Mouse (Mus musculus) ovary, postnatal 14 days (tissue): ENCODE results near the gene Thbs4.
"Not testable (repeated sequence)": the region's sequence is repeated elsewhere in the genome, so short reads cannot be mapped to it uniquely, and the experiment has no call there.

Experiments used
- DNase-seq: peaks from one replicate; pipeline ENCODE4 v3.0.0; 2022; ENCODE audit warnings: low spot score

Gene Thbs4

DNA sequence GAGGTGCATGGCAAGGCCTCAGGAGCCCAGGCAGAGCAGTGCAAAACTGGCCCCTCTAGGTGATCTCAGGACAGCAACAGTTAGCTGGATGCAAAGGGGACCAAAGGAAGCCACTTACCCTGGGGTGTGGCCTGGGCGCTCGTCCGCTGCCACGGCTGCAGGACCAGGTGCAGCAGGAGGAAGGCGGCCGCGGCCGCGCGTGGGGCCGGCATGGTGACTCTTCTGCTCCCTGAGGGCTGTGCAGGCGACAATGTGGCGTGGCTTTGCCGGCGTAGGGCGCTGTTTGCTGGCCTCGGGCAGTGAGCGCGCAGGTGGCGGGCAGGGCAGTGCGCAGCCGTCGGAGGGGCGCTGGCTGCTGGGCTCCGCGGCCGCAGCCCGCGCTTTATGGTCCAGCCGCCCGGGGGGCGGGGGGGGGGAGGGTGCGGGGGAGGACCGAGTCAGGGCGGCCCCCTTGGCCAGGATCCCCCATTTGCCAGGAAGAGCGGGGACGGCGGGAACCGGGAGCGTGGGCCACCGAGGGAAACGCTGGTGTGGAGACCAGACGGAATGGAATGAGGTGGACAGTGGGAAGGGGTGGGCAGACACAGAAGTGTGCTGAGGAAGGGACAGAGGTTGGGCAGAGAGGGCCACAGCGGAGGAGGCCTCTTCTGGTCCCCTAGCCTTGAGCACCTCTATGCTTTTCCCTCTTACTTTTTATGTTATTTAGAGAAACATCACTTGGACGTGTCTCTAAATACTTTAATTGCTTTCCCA lies at the start of gene Thbs4:
Gene Thbs4 (minus strand): TSS at position 357 of the 753 bp plus-strand sequence.
- DNase-seq: no peak

DNA sequence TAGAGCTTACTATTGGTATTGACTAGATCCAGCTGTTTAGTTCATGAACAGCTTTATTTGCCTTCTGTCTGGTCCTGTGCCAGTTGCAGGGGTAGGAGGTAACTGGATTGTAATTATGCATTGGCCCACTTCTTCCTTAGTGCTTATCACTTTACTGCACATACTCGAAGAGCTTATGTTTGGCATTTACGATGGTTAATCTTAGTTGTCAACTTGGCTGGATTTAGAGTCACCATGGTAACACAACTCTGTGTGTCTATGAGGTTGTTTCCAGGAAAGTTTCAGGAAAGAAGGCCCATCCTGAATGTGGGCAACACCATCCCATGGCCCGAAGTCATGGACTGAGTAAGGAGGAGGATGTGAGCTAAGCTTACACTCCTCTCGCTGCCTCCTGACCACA lies 38.5 kb upstream of the Thbs4 start:
- DNase-seq: no peak

DNA sequence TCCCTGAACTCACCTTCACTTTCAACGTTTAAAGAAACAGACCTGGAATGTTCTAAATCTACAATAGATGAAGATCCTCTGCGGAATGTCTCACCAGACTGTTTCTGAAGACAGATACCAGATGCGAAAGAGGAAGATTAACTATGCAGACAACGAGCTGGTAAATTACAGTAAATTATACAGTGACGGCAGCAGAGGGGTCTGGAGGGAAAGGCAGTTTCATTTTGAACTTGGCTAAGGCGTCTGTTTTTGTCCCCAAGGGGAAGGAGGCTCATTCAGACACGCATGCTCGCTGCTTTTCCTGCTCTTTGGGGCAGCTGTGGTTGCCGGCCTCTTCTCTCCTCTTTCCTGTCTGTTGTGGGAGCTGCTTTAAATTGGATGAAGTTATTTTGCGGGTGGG lies 34.2 kb upstream of the Thbs4 start:
- DNase-seq: no peak

DNA sequence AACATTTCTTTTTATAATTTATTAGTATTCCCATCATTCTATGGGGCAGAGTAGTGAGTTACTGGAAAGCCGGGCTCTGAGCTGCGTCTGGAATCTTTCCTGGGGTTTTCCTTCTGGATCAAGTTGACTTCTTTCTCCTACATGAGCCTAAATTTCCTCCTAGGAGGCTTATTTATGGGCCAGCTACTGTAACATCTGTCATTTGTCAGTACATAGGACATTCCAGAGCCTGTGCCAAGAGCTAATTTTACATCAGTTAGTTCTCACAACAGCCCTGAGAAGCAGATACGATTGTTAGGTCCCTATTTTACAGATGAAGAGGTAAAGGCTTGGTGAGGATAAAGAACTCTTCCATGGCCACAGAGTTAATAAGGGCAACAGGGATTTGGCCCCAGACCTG lies 22.7 kb upstream of the Thbs4 start:
- DNase-seq: no peak

DNA sequence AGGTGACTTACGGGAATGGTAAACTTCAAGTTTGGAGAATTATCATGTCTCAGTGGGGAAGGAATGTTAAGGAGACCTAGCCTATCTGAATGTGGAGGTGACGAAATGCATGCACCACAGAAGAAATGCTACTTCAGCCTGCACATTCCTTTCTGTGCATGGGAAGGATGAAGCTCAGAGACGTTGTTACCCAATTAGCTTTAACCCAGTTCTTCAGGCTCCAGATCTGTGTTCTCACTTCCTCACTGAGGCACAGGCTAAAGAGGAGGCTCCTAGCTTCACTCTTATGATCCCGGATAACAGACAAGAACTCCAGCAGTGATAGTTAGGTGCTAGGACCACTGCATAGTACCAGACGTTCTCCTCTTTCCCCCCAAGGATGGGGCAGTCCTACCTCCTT lies 21.7 kb upstream of the Thbs4 start:
- no peak for DNase-seq

DNA sequence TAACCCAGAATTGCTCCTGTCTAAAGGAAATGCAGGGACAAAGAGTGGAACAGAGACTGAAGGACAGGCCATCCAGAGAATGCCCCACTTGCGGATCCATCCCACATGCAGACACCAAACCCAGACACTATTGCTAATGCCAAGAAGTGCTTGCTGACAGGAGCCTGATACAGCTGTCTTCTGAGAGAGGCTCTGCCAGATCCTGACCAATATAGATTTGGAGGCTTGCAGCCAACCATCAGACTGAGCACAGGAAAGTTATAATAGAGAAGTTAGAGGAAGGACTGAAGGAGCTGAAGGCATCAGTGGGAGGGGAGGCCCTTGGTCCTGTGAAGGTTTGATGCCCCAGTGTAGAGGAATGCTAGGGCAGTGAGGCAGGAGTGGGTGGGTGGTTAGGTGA lies 16.0 kb upstream of the Thbs4 start:
- DNase-seq: not testable (repeated sequence)

DNA sequence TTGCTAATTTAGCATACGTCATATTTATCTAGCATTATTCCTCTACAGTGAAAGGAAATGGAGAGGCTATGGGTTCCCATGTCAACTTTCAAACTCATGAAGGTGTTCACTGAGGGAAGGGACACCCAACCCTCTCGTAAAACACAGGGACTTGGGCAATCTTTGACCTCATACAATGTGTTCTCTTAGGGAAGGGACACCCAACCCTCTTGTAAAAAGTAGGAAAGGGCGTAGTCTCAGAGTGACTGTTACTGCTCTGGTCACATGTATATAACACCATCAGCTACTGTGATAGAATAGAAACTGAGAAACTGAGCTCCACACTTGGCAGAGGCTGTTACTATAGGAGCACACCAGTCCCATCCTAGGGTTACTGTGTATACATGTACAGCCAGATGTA lies 13.2 kb upstream of the Thbs4 start:
- DNase-seq: no peak

DNA sequence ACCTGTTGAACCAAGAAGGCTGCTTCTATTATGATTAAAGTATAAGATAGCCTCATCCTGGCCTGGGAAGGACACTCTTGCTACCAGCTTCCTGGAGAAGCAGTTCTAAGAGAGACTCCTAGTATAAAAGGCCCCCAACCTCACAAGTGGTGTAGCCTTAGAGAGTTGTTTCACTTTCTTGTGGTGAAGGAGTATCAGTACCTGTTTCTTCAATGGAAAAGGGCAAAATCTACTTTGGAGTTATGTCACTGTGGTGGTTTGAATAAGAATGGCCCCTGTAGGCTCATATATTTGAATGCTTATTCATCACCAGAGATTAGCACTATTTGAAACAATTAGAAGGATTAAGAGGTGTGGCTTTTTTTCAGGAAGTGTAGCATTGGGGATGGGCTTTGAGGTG lies 12.2 kb upstream of the Thbs4 start:
- no peak for DNase-seq

DNA sequence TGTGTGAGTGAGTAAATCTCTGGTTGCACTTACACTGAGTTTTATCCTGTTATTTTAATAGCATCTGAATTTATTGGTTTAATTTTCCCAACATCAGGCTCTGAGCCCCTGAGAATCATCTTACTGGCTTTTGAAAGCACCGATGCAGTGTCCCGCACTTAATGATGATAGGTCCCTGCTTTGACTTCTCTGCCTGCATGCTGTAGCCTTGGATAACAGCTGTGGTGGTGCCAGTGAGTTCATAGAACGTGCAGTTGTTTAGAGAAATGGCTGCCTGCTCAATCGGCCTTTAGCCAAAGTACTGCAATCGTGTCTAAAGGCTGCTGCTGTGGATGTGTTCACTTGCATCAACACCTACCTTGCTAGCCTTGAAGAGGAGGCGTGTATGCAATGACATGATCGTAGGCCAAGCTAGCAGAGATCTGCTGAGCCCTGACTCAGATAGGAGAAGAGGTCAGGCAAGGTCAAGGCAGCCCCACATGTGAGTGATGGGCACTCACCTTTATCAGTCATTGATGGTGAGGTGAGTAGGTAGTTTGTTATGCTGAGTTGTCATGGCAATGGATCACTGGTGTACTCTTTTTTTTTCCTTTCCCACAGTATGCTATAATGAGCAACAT lies 4.8 kb upstream of the Thbs4 start:
- DNase-seq: no peak

DNA sequence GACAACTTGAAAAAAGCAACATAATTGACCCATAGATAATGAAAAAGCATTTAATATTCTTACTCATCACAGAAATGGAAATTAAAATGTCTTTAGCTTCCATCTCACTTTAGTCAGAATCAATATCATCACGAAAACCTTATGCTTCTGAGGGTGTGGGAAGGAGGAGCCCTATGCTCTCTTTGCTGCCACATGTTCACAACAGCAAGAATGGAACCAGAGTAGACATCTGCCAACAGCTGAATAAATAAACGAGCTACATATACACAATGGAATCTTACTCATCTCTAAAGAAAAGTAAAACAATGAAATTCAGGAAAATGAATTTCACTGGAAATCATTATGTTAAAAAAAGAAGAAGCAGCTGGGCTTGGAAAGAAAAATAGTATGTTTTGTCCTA lies 4.2 kb upstream of the Thbs4 start:
- no peak for DNase-seq

DNA sequence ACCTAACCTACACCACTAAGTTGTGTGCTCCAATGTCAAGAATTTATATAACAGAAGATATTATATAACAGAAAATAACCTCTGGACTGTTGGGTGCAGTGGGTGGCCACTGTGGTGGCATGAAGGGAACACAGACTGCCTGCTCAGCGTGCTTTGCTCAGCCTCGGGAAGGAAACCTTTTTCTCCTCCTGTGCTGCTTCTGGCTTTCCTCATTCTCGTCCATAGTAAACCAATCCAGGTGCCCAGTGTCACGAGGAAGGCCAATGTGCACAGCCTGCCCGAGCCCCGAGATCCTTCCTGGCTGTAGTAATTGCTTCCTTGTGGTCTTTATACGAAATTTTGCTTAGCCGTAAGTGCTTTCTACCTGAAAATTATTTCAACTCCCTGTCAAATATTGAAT lies 982 bp downstream of the Thbs4 start:
- DNase-seq: no peak

DNA sequence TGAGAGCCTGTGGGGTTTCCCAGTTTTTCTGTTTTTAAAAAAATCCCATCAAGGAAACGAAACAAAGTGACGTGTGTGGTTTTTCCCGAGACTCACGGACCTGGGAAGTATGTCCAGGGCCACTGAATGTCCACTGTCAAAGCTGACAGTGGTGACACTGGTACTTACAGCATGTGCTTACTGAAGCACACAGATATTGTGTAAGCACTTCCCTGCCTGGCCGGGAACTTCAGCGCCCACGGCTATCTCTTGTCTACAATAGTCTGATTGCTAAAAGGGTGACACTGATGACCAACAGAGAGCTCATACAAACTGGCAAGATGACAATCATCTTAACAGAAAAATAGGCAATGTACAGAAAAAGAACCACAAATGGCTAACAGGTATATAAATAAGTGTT lies 3.1 kb downstream of the Thbs4 start:
- no peak for DNase-seq

DNA sequence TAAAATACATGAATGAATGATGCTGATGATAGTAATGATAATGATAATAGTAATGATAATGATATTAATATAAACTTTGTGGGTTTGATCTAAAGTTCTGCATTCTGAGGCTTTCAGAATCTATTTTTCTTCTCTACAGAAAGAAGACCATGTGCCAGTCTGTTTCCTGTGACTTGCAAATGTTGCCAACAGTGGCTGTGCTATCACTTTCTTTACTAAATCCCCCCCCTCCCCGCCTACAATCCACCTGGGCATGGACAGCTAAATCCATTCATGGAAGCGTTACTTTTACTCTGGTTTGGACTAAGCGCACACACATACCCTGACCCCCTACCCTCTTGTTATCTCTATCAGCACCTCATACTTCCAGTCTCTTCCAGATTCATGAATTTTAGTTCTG lies 10.3 kb downstream of the Thbs4 start:
- DNase-seq: no peak

DNA sequence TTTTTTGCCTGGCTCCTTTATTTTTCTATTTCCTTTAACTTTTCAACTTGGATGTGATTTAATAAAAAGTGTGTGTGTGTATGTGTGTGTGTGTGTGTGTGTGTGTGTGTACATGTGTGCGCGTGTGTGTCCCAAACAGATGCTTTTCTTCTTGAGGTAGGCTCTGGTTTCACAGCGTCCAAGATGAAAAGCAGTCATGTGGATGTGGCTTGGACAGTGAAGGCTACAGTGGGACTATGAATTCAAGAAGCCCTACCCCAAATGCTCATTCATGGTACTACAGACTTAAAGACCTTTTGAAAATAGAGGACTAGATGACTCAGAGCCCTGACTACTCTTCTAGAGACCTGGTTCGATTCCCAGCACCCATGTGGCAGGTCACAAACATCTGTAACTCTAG lies 11.1 kb downstream of the Thbs4 start:
- no peak for DNase-seq

DNA sequence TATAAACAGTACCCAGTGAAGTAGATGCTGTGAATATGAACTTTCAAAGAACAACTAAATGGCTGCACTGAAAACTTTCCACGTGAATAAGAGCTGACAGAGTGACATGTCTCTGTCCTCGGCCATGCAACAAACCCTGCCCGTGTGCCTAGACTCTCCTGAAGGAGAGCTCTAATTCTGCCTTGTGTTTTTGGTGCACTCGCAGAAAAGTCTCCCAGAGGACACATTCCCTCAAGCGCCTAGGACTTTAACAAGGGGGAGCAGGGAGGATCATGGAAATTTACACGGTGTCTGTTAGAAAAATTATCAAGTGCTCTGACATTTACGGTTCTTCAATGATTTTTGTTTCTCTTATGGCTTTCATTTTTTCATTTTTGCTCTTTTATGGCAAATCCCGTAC lies 13.7 kb downstream of the Thbs4 start:
- DNase-seq: no peak

DNA sequence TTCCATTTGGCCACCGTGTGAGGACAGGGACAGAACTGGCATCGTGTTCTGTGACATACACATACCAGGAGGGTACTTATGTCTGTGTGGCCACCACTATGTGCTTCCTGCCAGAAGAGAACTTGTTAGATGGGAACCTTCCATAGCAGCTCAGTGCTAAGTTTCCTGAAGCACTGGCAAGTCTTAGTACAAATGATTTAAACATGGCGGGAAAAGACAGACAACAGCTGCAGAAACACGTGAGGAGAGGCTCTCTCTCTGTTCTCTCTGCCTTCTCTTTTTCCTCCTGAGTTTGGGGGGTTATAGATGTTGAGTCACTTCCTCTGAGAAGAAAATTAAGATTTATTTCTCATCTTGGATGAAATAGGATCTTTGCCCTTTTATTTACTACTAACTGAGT lies 14.5 kb downstream of the Thbs4 start:
- DNase-seq: no peak

DNA sequence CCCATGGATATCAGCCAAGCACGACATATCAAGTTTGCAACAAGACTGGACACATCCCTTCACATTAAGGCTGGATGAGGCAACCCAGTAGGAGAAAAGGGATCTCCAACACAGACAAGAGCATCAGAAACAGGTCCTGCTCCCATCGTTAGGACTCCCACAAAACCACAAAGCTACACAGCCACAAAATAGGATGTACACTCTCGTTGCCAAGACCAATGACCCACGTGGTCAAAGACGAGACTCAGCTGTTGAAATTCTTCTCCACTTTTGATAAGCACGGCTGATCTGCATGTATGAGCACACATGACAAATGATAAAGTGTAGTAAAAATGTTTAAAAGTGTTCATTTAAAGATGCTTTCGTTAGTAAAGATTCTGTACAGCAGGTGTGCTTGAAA lies 16.0 kb downstream of the Thbs4 start:
- no peak for DNase-seq

DNA sequence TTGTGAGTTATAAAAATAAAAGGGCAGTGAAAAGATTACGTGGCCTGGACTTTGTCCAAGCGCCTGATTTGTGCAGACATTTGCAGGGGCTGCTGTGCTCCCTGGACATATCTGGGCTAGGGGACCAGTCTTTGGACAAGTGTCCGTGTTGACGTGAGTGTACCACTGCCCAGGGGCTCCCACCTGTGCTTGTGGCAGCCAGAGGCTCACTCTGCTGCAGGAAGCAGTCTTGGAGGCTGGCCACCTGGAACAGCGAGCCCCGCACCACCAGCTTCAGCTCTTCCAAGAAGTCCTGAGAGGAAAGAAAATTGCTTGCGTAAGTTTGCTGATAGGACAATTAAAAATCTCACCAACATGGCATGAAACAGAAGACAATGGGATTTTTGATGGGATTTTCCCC lies 18.7 kb downstream of the Thbs4 start:
- no peak for DNase-seq

DNA sequence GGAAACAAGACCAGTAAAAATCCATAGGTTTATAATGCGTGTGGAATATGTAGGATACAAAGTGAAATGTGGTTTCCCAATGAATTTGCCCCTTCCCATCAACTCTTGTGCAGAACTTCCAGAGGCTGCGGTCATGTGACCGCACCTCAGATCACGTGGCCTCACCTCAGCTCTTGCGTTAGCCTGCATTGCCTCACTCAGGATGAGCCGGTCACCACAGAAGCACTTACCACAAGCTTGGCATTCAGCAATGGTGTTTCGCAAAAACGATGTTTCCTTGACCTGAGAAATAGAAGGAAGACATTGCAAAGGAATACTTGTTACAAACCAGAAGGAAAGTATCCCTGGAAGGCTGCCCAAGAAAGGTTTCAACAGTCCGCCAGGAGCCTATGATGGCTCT lies 19.7 kb downstream of the Thbs4 start:
- no peak for DNase-seq

DNA sequence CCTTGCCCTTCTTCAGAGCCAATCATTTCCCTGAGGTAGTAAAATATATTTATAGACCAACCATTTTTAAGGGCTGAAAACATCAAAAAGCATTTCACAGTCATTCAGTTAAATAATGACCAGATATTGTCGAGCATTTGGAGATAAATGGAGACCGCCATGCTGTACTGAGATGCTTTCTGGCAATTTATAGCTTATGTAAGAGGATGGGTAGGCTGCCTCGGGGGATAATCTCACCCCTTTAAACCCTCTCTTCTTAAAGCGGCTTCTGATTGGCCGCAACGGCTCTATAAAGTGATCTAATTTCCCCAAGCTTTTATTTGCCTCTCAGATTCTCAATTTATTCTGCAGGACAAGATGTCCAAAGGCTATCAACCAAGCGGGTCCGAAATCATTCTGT lies 22.1 kb downstream of the Thbs4 start:
- no peak for DNase-seq

DNA sequence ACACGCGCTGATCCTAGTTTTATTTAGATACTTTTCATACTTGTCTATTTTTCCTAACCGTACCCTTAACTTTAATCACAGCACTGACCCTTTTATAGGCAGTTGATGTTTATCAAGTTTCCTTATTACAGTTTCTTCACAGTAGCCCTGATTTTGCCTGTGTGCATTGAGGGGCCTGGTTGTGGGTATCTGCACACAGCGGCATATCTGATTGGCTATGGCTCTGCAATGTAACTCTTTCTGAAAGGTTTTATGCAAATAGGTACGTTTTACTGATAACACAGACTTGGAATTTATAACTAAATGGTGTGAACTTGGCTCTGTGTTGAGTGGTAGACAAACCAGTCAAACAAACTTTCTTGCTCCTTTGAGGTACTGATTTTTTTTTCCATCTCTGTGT lies 23.1 kb downstream of the Thbs4 start:
- DNase-seq: no peak

DNA sequence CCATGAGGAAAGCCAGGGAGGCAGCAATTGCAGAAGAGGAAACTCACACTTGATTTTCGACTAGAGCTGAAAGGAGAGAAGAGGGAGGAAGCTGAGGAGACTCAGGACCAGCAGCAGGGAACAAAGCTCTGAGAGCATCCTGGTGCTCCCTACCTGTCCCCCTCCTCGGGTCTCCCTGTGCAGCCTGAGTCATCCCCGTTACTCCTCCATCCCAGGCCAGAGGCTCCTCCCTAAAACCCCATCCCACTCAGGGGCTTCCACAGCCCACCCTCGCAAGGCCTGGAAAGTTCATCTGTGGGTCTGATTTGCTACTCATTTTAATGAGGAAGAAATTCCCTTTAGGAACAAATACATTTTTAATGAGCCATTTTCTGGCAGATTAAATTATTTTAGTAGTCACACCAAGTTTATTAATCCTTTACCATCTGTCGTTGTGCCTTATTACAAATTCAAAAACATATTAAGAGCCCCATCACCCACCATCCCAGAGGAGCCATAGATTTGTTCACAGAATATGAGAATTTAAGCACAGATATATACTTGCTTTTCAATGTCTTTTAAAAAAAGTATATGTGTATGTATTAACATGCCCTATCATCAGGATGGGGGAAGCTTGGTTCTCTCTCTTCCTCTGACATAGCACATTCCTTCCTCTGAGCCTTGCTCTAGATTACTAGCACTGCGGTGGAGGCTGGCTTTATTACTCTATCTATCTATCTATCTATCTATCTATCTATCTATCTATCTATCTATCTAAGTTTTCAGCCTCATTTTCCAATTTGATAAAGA lies 29.0 kb downstream of the Thbs4 start:
- DNase-seq: no peak

DNA sequence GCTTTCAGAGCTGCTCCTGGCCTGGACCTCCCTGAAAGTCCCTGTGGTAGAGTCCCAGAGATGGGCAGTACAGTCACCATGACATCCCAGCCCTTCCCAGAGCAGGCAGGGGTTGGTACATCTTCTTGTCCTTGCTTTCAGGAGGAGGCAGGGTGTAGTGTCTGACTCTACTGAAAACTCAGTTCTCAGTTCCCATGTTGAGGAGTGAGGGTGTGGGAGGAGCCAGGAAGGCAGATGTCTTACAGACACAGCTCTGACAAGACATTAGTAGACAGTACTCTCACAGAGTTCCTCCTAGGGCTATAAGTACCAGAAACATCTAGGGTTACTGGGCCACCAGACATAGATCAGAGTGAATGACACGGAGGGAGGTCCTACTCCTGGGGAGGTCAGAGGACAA lies 32.3 kb downstream of the Thbs4 start:
- no peak for DNase-seq
